Mouse (Mus musculus) adrenal gland, adult 8-10 months (tissue): Measurements from ENCODE around the gene Pcgf1. TPM values are rescaled to one million over a fixed set of nuclear protein-coding genes. Genes with fewer than 3 reads are reported as not detected.

Experiments used
- DNase-seq: peaks from one replicate; pipeline ENCODE4 v3.0.0; 2022
- microRNA-seq, 2 experiments: library from miRNA; unstranded; fragments of <30 nt; microRNA quantifications; one replicate each; pipeline ENCODE4 v1.2.0; 2022
- total RNA-seq, 4 experiments: library from RNA; stranded (reverse); gene quantifications; 2 replicates each; pipeline ENCODE4 v1.2.4; 2022

Gene Pcgf1
- total RNA-seq, 4 experiments from 2014 or later: 50.4 to 79.1 (median 66.0) TPM

DNA sequence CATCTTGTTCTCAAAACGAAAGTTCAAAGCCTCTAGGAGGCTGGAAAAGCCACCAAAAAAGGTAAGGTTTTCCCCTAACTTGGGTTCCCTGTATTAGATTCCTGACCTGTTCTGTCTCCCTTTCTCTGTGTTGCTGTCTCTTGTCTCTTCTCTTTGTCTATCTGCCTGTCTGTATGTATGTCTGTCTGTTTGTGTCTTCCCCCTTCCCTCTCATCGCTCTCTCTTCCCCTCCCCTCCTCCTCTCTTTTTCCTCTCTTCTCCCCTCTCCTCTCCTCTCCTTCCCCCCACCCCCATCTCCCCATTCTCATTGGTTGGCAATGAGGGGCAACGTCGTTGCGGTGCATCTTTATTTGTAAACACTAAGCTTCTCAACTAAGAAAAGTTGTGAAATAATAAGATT, 47.7 kb downstream of the Pcgf1 start, which contains the start of gene Ino80b:
Ino80b (minus strand) TSS at position 101 of the 400 bp plus-strand sequence.
- DNase-seq: no peak

DNA sequence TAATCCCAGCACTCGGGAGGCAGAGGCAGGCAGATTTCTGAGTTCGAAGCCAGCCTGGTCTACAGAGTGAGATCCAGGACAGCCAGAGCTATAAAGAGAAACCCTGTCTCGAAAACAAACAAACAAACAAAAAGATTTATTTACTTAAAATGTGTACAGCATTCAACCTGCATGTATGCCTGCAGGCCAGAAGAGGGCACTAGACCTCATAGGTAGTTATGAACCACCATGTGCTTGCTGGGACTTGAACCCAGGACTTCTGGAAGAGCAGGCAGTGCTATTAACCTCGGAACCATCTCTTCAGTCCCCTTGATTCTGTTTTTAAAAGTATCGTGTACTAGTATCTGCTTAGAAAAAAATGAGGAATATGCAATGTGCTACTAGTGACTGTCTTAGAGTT, 49.8 kb downstream of the Pcgf1 start:
- DNase-seq: no peak

Small RNA genes within 50 kb of the gene (microRNA-seq; reads per million reads assigned to microRNA genes)
- 0 reads per million in 2 experiments for gene Mir3470a
- gene Mir7040: 0 to 0.17 reads per million in 2 experiments

Other genes starting within 250 kb of the Pcgf1 start
- 1 to 10 TPM in 3 of 4 experiments, under 1 TPM in 1; 0.96 to 2.5 (median 1.4) TPM for gene Sema4f, start 138.1 kb upstream of the Pcgf1 start, total RNA-seq
- not detected for gene M1ap, start 131.0 kb upstream of the Pcgf1 start, total RNA-seq
- 10 to 100 TPM; 12.7 to 13.8 (median 13.4) TPM for gene Dok1, start 44.4 kb upstream of the Pcgf1 start, total RNA-seq
- gene Loxl3, start 43.7 kb upstream of the Pcgf1 start, total RNA-seq: 1 to 10 TPM; 2.2 to 4.8 (median 4.1) TPM
- 100 to 1,000 TPM; 184 to 207 (median 192) TPM for gene Aup1, start 23.3 kb upstream of the Pcgf1 start, total RNA-seq
- gene Htra2, start 22.6 kb upstream of the Pcgf1 start, total RNA-seq: 10 to 100 TPM; 50.7 to 69.4 (median 61.0) TPM
- 1 to 10 TPM; 2.6 to 6.3 (median 4.1) TPM for gene Dqx1, start 20.0 kb upstream of the Pcgf1 start, total RNA-seq
- 10 to 100 TPM in 3 of 4 experiments, 1 to 10 TPM in 1; 7.9 to 19.1 (median 13.3) TPM for gene Tlx2, start 7.6 kb upstream of the Pcgf1 start, total RNA-seq
- gene Lbx2, start 8.5 kb downstream of the Pcgf1 start, total RNA-seq: 10 to 100 TPM; 16.7 to 24.9 (median 19.6) TPM
- 10 to 100 TPM in 2 of 4 experiments, 1 to 10 TPM in 2; 5.3 to 14.2 (median 9.7) TPM for gene Ccdc142, start 23.7 kb downstream of the Pcgf1 start, total RNA-seq
- 10 to 100 TPM in 2 of 4 experiments, 1 to 10 TPM in 2; 5.9 to 14.3 (median 10.1) TPM for gene Gm42688, start 23.7 kb downstream of the Pcgf1 start, total RNA-seq
- 100 to 1,000 TPM in 1 of 4 experiments, 10 to 100 TPM in 3; 81.6 to 113 (median 89.5) TPM for gene Mrpl53, start 31.2 kb downstream of the Pcgf1 start, total RNA-seq
- gene Mogs, start 37.6 kb downstream of the Pcgf1 start, total RNA-seq: 10 to 100 TPM; 45.9 to 91.9 (median 62.8) TPM
- gene Wbp1, start 43.7 kb downstream of the Pcgf1 start, total RNA-seq: 100 to 1,000 TPM; 100 to 106 (median 105) TPM
- gene Ino80b, start 47.6 kb downstream of the Pcgf1 start, total RNA-seq: 10 to 100 TPM; 24.9 to 32.3 (median 28.0) TPM
- gene Rtkn, start 57.6 kb downstream of the Pcgf1 start, total RNA-seq: 10 to 100 TPM; 16.4 to 34.0 (median 19.9) TPM
- 1 to 10 TPM; 3.2 to 6.3 (median 5.3) TPM for gene Wdr54, start 78.5 kb downstream of the Pcgf1 start, total RNA-seq
- 1 to 10 TPM; 1.2 to 2.6 (median 1.9) TPM for gene 1700003E16Rik, start 78.5 kb downstream of the Pcgf1 start, total RNA-seq
- gene Dctn1, start 88.1 kb downstream of the Pcgf1 start, total RNA-seq: 100 to 1,000 TPM; 145 to 192 (median 162) TPM
- gene Slc4a5, start 142.0 kb downstream of the Pcgf1 start, total RNA-seq: under 1 TPM; 0.05 to 0.09 (median 0.08) TPM
- gene Mthfd2, start 248.0 kb downstream of the Pcgf1 start, total RNA-seq: 10 to 100 TPM; 14.4 to 19.3 (median 17.6) TPM
- 10 to 100 TPM; 66.9 to 77.3 (median 71.4) TPM for gene Mob1a, start 248.1 kb downstream of the Pcgf1 start, total RNA-seq